Mouse (Mus musculus): ENCODE measurements around the gene Trim14. TPM values are rescaled to one million over a fixed set of nuclear protein-coding genes. Genes with fewer than 3 reads are reported as not detected.

The Trim14 gene
- polyA plus RNA-seq, 1 experiment: 1.00 TPM

- no peak for DNase-seq (ENCODE audit: extremely low spot score in 1 of 2, low spot score in 1 of 2)
Measured at GRCm38 (mm10) chr4:46562841-46563240, 26.9 kb upstream of the Trim14 start.

DNA sequence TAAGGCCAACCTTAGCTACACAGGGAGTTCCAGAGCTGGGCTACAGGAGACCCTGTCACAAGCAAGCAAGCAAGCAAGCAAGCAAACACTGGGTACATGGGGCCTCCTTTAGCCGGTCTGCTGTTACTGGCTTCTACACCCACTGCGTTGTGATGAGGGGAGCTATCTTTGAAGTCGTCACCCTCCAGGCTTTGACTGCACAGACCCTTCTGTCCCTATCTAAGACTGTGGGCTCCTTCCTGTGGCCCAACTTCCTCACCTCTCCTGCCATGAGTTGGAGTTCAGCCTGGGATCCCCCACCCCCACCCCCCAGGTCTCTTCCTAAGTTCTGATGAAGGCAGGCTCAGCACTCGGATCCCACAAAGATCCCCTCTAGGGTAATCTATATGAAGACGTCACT, 26.1 kb upstream of the Trim14 start:
- DNase-seq (ENCODE audit: extremely low spot score in 1 of 2, low spot score in 1 of 2): no peak

- DNase-seq (ENCODE audit: extremely low spot score in 1 of 2, low spot score in 1 of 2): no peak
Measured at GRCm38 (mm10) chr4:46560069-46560705, 24.2 kb upstream of the Trim14 start.

DNA sequence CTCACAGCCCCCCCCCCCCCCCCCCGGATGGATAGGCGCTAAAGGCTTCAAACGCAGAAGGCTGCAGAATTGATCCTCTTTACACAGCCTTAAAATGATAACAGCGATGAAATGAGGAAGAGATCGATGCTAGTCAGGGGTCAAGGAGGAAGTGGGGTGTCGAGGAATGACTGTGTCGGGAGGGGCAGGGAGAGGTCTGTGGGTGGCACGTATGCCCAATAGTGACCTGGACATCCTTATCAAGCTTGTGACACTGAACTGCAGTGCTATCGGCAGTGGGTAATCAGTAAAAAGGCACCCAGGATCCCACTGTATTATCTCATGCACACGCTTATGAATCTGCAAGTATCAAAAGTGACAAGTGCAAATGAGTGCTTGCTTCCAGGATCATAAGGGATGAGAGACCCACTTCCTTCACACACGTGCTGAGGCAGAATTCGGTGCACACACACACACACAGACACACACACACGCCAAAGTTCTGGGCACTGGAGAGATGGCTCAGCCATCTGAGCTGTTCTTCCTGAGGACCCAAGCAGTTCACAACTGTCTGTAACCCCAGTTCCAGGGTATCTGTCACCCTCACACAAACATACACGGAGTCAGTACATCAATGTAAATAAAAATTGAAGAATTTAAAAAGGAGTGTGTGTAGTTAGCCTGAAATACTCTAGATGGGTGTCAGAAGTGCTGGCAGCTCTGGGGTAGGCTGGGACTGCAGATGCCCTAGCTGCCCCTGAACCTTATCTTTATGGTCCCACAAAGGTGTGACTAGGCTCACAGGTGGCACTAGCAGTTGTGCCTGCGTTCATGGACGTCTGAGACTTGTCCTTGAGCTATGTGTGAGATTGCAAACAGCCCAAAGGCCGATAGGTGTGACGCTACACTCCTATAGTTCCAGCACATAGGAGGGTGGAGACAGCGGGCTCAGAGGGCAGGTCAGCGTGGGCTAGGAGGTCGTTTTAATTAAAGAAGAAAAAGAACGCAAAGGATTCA, 23.0 kb upstream of the Trim14 start:
- no peak for DNase-seq (ENCODE audit: extremely low spot score in 1 of 2, low spot score in 1 of 2)

GRCm38 (mm10) chr4:46556933-46557332, 21.0 kb upstream of the Trim14 start:
- DNase-seq (ENCODE audit: extremely low spot score in 1 of 2, low spot score in 1 of 2): no peak

GRCm38 (mm10) chr4:46555762-46556161, 19.8 kb upstream of the Trim14 start:
- no peak for DNase-seq (ENCODE audit: extremely low spot score in 1 of 2, low spot score in 1 of 2)

DNA sequence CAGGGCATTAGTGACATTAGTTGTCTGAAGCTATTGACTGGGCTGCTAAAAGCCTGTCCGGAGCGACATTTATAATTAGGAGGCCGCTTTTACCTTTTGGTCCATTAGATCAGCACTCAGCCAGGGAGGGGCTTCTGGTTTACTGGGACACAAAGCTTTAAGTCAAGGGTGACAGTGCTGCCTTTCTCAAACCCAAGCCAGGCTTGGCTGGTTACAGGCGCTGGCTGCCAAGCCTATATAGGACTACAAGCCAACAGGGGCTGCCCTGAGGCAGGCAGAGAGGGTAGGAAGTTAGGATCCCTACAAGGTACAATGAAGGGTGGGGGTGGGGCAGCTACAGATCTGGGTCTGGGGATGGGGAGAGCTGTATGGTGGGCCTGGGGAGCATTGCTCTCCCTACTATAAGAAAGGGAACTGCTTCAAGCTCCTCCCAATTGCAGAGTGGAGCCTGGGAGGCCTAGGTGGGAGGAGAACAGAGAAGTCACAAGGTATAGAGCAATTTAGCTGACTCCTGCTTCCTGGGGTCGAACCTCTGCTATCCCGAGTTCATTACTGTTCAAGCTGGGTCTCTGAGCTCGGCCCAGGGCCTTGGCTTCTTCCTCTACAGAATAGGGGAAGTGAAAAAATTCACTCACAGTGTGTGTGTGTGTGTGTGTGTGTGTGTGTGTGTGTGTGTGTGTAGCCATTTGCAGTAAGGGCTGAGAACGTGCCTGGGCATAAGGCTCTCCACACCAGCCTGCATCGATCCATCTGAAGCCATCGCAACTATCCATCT, 18.5 kb upstream of the Trim14 start:
- no peak for DNase-seq (ENCODE audit: extremely low spot score in 1 of 2, low spot score in 1 of 2)

DNA sequence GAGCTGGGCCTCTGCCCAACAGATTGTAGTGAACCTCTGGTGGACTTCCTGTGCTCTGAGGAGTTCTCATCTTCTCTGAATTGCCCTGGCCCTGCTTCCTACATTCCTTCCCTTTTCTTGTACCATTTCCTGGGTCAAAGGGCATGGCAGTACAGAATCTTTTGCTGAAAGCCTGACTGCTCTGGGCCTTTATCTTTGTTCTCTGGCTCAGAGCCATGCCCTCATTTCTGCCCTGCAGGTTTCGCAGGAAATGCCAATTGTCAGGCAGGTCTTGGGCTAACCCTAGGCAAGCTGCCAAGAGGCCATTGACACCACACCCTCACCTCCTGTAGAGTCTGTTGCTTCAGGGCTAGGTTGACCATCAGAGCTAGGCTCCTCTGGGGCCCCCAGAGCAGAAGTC, 17.9 kb upstream of the Trim14 start:
- DNase-seq (ENCODE audit: extremely low spot score in 1 of 2, low spot score in 1 of 2): no peak

GRCm38 (mm10) chr4:46550406-46550805, 14.5 kb upstream of the Trim14 start:
- no peak for DNase-seq (ENCODE audit: extremely low spot score in 1 of 2, low spot score in 1 of 2)

GRCm38 (mm10) chr4:46549979-46550378, 14.0 kb upstream of the Trim14 start:
- DNase-seq (ENCODE audit: extremely low spot score in 1 of 2, low spot score in 1 of 2): peak in 1 of 2 experiments; percentile 21

- no peak for DNase-seq (ENCODE audit: extremely low spot score in 1 of 2, low spot score in 1 of 2)
Measured at GRCm38 (mm10) chr4:46546709-46547108, 10.8 kb upstream of the Trim14 start.

GRCm38 (mm10) chr4:46545498-46545897, 9.6 kb upstream of the Trim14 start:
- DNase-seq (ENCODE audit: extremely low spot score in 1 of 2, low spot score in 1 of 2): no peak

DNA sequence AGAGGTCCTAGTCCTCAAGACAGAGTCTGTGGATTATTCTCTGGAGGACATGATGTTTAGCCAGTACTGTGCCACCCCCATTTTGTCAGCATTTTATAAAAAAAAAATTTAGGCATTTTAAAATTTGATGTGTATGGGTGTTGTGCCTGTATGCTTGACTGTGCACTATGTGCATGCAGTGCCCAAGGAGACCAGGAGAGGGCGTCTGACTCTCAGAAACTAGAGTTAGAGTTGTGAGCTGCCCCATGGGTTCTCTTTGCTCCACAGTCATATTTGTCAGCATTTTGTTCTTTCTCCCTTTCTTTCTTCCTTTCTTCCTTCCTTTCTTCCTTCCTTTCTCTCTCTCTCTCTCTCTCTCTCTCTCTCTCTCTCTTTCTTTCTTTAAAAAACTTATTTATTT, 8.4 kb upstream of the Trim14 start:
- DNase-seq (ENCODE audit: extremely low spot score in 1 of 2, low spot score in 1 of 2): no peak

GRCm38 (mm10) chr4:46543366-46544050, 7.6 kb upstream of the Trim14 start:
- DNase-seq (ENCODE audit: extremely low spot score in 1 of 2, low spot score in 1 of 2): no peak

DNA sequence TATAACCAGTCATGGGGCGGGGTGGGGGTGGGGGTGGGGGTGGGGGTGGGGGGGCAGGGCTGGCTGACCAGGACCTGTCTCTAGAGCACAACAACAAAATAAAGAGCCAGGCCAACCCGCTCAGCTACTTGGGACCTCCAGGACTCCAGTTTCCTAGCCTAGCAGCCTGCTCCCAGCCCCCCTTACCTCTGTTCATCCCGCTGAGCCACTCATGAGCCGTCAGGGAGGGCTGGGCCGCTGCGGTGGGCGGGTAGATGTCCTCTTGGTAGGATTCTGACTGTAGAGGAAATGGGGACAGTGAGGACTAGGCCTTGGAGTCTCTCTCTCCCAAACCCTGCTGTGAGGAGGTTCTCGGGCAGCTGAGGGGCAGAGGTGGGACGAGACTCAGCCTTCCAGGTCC, 5.8 kb upstream of the Trim14 start:
- DNase-seq (ENCODE audit: extremely low spot score in 1 of 2, low spot score in 1 of 2): no peak

- DNase-seq (ENCODE audit: extremely low spot score in 1 of 2, low spot score in 1 of 2): no peak
Measured at GRCm38 (mm10) chr4:46539167-46539566, 3.2 kb upstream of the Trim14 start.

- no peak for DNase-seq (ENCODE audit: extremely low spot score in 1 of 2, low spot score in 1 of 2)
Measured at GRCm38 (mm10) chr4:46535094-46535830, 679 bp downstream of the Trim14 start.

DNA sequence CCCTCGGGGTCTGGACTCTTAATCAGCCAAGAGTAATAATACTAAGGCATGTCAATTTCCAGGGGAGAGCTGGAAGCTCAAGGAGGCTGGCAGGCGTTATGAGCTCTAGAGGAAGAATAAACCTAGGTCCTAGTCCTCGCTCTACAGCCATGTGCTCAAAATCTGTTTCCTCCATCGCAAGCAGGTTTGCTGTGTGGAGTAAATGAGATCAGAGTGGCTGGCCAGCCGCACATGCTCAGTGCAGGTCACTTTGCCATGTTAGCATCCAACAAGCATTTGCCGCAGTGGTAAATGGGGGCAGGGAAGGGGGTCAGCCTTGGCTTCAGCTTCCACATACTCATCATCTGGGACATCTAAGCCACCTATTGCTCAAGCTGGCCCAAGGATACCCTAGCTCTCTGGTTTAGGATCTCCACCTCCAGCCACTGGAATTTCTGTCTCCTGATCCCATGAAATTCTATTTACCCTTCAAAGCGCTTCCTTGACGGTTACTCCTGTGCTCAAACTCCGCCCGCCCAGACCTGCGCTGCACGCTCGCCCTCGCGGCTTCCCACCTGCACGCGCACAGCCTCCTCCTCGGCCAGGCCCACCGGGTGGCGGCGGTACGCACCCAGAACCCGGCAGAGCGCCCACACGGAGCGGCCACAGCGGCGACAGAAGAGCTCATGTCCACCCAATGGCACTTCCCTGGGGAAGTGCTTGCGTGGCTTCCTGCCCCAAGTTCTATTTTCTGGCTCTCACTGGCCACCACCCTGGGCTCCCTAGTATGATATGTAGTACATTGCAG, 1.8 kb downstream of the Trim14 start:
- DNase-seq (ENCODE audit: extremely low spot score in 1 of 2, low spot score in 1 of 2): no peak

- no peak for DNase-seq (ENCODE audit: extremely low spot score in 1 of 2, low spot score in 1 of 2)
Measured at GRCm38 (mm10) chr4:46532926-46533325, 3.0 kb downstream of the Trim14 start.
